Mouse (Mus musculus): ENCODE measurements at regions not wholly inside any gene's neighbourhood (a gene's known extent, or its start where the extent isn't known, plus 50 kb on each side); places are given as distances from the start of the nearest gene placed in this dataset.

DNA sequence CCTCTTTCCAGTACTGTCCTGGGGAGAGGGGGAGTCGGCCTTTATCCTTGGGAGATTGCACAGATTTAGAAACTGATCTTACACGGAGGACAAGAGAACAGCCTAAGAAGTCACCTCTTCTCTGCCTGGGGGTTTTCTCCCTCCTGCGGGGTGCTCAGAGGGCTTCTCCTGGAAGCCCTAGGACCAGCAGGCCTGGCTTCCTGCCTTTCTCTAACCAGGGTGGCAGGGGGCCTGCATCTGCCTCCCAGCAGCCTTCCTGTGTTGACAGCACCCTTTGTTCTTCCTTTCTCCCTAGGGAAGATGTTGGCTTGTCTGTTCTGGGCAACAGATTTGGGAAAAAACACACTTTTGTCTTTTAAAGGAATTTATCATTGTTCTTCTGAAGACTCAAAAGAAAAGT, 153.0 kb upstream of the Tgfbr2 start:
- peak; percentile 45 to 77 for DNase-seq

DNA sequence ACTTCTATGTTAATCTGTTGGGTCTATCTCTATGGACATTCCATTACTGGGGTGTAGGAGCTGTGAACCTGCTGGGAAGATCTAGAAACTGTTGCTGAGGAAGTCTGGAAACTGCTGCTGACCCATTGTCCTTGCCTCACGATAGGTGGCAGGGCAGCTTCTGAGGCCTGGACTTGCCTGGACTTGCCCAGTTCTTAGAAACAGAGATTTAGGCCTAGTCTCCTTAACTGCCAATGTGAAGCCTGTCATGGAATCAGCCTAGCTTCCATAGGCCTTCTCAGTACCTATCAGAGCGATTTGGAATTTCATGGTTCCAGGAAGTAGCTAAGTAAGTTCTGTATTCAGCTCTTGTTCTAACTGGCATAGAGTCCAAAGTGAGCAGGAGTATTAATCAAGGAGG, 151.9 kb upstream of the Tgfbr2 start:
- no peak for DNase-seq

DNA sequence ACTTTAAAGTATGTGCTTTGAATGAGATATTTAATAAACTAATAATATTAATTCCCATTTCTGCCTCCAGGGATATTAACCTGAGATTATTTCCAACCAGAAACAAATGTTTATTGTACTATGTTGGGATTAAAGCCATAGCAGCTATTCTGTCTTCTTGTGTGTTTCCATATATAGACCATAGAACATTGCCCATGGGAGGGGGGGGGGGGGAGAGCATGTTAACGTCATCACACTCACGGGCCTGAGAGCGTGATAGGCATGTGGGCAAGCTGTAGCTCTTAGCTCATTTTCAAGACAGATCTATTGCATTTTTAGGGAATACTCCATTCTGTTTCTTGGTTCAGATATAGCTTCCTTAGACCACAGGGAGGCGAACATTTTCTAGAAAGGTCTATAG, 149.8 kb upstream of the Tgfbr2 start:
- DNase-seq, result no peak

DNA sequence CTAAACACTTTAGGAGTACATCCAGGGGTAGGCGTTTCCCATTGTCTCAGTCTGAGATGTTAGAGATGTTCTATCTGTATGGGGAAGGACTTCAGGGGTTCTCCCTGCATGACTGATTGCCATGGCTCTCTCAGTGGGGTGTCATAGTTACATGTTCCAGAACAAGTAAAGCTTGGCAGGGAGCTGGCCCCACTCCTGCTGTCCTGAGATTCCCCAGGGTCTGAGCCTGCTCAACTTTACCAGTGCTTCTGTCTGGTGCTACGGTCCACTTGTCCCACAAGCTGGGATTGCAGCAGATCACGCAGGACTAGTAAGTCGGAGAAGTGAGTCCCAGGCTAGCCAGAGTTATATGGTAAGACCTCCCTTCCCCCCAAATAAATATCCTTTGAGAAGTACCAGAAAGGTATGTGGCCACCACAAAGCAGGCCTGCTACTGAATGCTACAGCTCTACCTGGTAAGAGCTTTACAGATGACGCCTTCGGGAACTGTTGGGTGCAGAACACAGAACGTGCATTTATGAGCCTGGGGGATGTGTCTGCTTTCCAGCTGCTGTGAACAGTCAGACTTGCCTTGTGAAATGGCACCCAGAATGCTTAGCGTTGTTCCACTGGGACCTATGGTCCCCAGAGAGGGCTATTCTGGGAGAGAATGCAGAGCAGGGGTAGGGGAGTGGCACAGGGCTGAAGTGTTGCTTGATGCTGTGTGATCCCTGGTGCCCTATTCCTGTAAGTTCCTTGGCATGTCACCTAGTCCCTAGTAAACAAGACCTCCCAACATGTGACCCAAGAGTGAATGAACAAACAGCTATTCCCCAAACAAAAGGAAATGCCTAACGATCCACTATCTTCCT, 148.9 kb upstream of the Tgfbr2 start:
- DNase-seq, result peak in 1 of 2 experiments; percentile 39

- no peak for DNase-seq
Measured at GRCm38 (mm10) chr9:116321908-116322307, 146.7 kb upstream of the Tgfbr2 start.

DNA sequence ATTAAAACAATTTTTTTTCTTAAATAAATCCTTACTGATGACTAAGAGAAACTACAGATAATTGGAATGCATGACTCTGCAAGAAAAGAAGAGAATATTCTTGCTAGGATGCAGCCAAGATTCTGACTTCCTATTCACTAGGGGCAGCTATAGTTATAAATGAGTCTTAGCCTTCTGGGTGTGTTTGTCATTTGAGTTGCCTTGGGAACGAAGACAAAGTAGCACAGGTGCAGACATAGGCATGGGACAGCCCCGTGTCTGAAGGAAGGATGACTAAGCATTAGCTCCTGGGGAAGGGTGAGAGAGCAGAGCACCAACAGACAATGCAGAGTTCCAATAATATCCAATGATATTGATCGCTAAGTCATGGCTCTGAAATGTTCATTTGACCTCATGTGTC, 144.3 kb upstream of the Tgfbr2 start:
- DNase-seq, result no peak

DNA sequence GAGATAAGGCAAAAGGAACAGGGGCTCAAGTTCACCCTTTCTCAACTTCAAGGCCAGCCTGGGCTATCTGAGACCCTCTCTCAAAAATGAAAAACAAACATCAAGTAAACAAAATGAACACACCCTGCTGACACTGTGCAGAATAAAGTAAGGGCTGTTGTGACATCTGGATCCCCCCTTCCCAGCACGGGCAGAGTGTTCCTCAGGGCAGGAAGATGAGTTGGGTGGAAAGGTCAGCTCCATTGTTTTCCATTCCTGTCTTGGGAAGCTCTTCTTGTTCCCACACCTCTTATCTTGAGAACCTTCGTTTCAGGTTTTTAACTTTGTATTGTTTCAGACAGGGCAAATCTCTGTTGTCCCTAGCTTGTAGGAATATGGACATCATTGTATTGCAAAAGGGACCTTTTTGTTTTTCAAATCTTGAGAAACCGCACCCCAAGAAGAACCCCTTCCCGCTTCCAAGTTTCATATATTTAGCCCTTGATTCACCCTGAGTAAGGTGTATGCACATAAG, 141.5 kb upstream of the Tgfbr2 start:
- no peak for DNase-seq

GRCm38 (mm10) chr9:116314803-116315202, 139.6 kb upstream of the Tgfbr2 start:
- no peak for DNase-seq

GRCm38 (mm10) chr9:116313932-116314790, 139.0 kb upstream of the Tgfbr2 start:
- DNase-seq, result no peak

GRCm38 (mm10) chr9:116311364-116311763, 136.2 kb upstream of the Tgfbr2 start:
- DNase-seq, result no peak

GRCm38 (mm10) chr9:116301602-116302001, 126.4 kb upstream of the Tgfbr2 start:
- DNase-seq, result no peak

DNA sequence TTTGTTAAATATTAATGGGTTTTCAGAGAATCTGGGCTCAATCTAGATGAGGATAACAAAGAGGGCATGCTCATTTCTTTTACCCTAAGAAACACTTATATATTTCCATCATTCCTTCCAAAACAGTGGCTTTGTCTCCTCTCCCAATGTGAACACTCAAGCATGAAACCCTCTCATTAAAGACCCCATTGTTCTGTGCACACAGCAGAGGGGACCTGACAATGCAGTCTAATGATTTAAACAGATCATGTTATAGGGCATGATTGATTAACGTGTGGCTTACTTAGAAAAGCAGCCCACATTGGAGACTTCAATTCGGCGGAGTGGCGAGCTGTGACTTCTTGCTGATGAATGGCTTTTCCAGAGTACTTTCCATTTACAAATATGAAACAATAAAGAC, 123.6 kb upstream of the Tgfbr2 start:
- DNase-seq, result no peak

GRCm38 (mm10) chr9:116296349-116296748, 121.2 kb upstream of the Tgfbr2 start:
- no peak for DNase-seq

- no peak for DNase-seq
Measured at GRCm38 (mm10) chr9:116294073-116294472, 118.9 kb upstream of the Tgfbr2 start.

- peak; percentile 60 for DNase-seq
Measured at GRCm38 (mm10) chr9:116293110-116293509, 118.0 kb upstream of the Tgfbr2 start.

DNA sequence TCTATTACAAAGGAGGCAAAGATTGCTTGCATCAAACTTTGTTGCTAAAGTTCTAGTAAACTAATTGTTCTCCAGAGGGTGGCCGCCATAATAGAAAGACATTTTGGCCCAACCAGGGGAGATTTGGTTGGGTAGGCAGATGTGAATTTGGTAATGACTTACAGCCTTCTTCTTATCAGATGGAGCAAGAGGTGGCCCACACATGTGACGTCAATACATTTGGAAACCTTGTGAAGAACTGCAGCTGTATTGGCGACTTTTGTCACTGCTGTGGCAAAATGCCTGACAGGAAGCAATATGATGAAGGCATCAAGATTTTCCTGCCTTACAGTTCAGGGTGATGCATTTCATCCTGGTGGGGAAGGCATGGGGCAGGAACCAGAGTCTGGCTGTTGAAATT, 116.5 kb upstream of the Tgfbr2 start:
- no peak for DNase-seq

DNA sequence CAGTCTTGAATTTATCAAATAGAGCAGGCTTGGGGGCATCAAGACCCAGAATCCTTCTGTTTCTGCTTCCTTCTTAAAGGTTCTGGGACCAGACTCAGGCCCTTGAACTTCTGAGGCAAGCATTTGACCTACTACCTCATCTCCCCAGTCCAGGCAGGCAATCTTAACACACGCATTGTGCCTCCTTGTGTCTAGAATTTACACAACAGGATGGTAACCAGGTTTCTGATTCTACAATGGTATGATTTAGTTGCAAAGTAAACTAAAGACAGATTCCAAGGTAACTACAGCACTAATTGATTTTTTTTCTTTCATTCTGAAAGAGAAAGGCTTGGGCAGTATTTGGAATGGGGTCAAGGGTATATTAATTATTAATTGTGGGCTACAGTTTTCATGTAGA, 115.7 kb upstream of the Tgfbr2 start:
- DNase-seq, result no peak

GRCm38 (mm10) chr9:116285691-116286431, 110.7 kb upstream of the Tgfbr2 start:
- no peak for DNase-seq

DNA sequence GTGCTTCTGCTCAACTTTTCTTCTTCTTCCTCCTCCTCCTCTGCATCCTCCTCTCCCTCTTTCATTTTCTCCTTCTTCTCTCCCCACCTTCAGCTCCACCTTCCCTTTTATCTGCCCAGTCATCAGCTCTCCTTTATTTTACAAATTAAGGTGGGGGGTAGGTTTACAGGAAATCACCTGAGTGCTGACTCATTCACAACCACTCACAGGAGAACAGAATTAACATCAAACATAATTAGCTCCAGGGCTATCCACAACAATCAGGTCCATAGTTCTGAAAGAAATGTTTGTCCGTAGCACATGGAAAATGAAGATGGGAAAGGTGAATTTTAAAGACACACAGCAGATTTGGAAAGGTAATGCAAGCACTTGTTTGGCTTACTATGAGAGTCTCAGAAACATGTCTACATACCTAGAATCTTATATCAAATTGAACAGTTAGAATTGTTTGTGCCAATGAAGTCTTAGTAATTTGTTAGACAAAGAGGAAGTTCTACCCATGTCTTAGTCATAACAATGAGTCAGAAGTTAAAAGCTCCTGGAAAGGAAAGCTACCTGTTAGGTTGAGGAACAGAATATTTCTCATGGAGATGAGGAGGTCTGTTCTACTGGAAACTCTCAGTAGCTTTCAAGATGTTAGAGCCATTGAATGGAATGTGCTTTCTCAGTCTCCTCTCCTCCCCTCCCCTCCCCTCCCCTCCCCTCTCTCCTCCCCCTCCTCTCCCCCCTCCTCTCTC, 108.8 kb upstream of the Tgfbr2 start:
- no peak for DNase-seq

DNA sequence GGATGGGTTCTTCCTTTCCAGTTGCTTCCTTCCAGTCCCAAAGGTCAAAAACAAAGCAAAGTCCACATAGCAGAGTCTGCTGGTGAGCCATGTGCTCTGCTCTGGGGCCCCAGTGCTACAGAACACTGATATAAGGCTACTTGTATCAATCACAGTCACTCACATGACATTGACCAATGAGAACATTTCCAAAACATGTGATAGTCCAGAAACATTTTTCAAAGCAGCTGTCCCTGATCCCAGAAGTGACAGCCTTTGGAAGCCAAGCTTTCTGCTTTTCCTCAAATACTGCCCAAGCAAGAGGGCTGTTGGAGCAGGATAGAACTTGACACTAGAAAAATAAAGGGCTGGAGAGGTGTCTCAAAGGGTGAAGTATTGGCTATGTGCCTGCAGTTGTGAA, 106.5 kb upstream of the Tgfbr2 start:
- DNase-seq, result peak; percentile 66 to 74

DNA sequence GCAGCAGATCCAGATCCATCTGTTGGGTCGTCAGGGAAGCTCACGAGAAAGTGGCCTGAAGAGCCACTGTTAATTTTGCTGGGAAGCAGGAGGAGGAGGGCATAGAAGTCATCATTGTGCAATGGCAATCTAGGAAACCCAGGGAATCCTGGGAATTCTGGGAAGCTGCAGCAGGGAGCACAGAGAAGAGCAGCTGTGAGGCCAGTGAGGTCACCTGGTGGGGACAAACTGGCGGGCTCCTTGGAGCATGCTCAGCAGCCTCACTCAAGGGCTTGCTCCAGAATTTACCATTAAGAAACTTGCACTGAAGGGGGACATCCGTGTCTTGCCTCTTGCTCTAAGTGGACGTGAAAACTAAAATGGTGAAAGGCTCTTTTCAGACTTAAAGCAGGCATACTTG, 105.0 kb upstream of the Tgfbr2 start:
- peak; percentile 3 to 45 for DNase-seq

- no peak for DNase-seq
Measured at GRCm38 (mm10) chr9:116278862-116279261, 103.7 kb upstream of the Tgfbr2 start.
